Mouse (Mus musculus): ENCODE data around the gene Hist2h2ac.

- TF ChIP-seq EP300 (IDR thresholded peaks at IDR 0.05; ENCODE audit: insufficient read depth, low read depth, low read length) (no peak), CTCF (IDR thresholded peaks at IDR 0.05; ENCODE audit: low read depth, low read length) (no peak)
Measured at GRCm38 (mm10) chr3:96268051-96268775, 47.5 kb upstream of the Hist2h2ac start, which contains the start of gene Hist2h3b.

Data from ES-Bruce4 (cell line).